Mouse (Mus musculus): ENCODE measurements around the gene Plin3. TPM values are rescaled to one million over a fixed set of nuclear protein-coding genes. Genes with fewer than 3 reads are reported as not detected.

Plin3 gene
- total and polyA plus RNA-seq, 2 experiments from 2014 or later, result 9.6 to 12.4 TPM

DNA sequence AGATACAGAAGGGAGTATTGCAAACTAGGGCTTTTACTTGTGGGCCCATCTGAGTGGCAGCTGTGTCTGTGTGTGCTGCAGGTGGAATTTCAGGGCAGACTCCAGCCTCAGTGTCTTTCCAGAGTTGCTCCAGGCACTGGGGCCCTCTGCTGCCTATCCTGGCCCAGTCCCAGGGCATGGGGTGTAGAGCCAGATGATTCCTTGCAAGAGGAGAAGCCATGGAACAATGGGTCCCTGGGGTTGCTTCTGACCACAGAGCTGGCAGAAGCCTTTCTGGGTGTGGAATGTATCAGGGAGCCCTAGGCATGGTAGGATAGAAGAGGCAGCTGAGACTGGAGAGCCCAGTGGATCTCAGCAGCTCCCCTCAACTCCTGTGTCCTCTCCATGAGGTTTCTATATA, 38.6 kb upstream of the Plin3 start:
- DNase-seq (ENCODE audit: low spot score), result peak; percentile 19
- Histone ChIP-seq H3K9ac (replicated peaks; ENCODE audit: low read length, poor library complexity, severe bottlenecking) (no peak overlapping the region), H3K36me3 (ENCODE audit: insufficient read depth, low read length) (0 out of 2 replicates have a peak, but pooled peaks cover 2% of the 10 kb centered on the region), H3K4me2 (ENCODE audit: low read depth, low read length, poor library complexity, severe bottlenecking) (no peak overlapping the region), H3K27ac (ENCODE audit: low read depth, low read length) (no peak overlapping the region), H3K27me3 (ENCODE audit: insufficient read depth, low read length) (no peaks in the 10 kb centered on the region), H3K9me3 (ENCODE audit: low read length) (no peaks in the 10 kb centered on the region), H3K4me1 (ENCODE audit: insufficient read depth, low read length) (peaks cover 14% of the 10 kb centered on the region), H3K4me3 (ENCODE audit: low read depth, low read length) (no peak overlapping the region)
- no peak for ATAC-seq (ENCODE audit: low FRiP score)
- no peak for TF ChIP-seq CTCF (IDR thresholded peaks at IDR 0.05)

DNA sequence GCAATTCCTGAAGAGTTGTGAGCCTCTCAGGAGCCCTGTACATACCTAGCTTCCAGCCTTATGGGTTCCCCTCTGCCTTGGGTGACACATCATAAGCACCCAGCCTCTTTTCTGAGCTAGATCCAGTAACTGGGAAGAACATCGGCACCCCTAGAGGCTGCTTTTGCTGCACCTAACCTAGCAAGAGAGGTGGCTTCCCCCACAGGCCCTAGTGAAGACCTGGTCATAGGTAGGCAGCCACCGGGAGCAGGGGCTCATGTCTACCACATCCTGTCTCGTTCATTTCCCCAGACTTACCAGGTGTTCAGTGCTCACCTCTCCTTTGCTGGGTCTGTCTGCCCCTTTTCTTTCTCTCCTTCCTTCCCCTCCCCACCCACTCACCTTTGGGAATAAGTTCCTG, 37.7 kb upstream of the Plin3 start:
- peaks cover 14% of the 10 kb centered on the region for H3K4me1 ChIP-seq (ENCODE audit: insufficient read depth, low read length)
- no peak overlapping the region for H3K4me2 ChIP-seq (ENCODE audit: low read depth, low read length, poor library complexity, severe bottlenecking)
- no peak overlapping the region for H3K9ac ChIP-seq (replicated peaks; ENCODE audit: low read length, poor library complexity, severe bottlenecking)
- H3K27ac ChIP-seq (ENCODE audit: low read depth, low read length), result no peak overlapping the region
- DNase-seq (ENCODE audit: low spot score) (no peak), ATAC-seq (ENCODE audit: low FRiP score) (no peak)
- no peaks in the 10 kb centered on the region for H3K27me3 ChIP-seq (ENCODE audit: insufficient read depth, low read length)
- 78% methylated on average over 3 of the region's 3 CpGs for WGBS
- 0 out of 2 replicates have a peak, but pooled peaks cover 2% of the 10 kb centered on the region for H3K36me3 ChIP-seq (ENCODE audit: insufficient read depth, low read length)
- no peak overlapping the region for H3K4me3 ChIP-seq (ENCODE audit: low read depth, low read length)
- TF ChIP-seq CTCF (IDR thresholded peaks at IDR 0.05), result no peak
- no peaks in the 10 kb centered on the region for H3K9me3 ChIP-seq (ENCODE audit: low read length)

DNA sequence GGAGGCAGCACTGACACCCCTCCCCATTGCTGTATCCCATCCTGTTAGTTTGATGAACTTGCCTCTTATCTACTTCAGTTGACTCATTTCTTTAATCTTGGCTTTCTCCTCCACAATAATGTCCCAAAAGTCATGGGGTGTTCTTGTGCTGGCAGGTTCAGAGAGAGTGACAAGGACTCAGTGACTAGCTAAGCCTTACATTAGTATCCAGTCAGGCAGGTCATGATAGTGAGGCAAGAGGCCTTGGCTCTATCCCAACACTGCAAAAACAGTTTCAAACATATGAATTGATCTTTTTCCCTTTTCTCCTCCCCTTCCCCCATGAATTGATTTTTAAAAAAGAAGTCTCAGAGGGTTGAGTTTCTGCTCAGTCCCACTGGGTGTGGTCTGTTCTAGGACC, 36.6 kb upstream of the Plin3 start:
- H3K9ac ChIP-seq (replicated peaks; ENCODE audit: low read length, poor library complexity, severe bottlenecking), result no peak overlapping the region
- H3K36me3 ChIP-seq (ENCODE audit: insufficient read depth, low read length), result no peaks in the 10 kb centered on the region
- H3K4me2 ChIP-seq (ENCODE audit: low read depth, low read length, poor library complexity, severe bottlenecking), result no peak overlapping the region
- H3K4me3 ChIP-seq (ENCODE audit: low read depth, low read length), result no peak overlapping the region
- no peak overlapping the region for H3K27ac ChIP-seq (ENCODE audit: low read depth, low read length)
- no peaks in the 10 kb centered on the region for H3K9me3 ChIP-seq (ENCODE audit: low read length)
- no peak for TF ChIP-seq CTCF (IDR thresholded peaks at IDR 0.05)
- ATAC-seq (ENCODE audit: low FRiP score), result no peak
- H3K27me3 ChIP-seq (ENCODE audit: insufficient read depth, low read length), result no peaks in the 10 kb centered on the region
- DNase-seq (ENCODE audit: low spot score), result no peak
- H3K4me1 ChIP-seq (ENCODE audit: insufficient read depth, low read length), result peaks cover 14% of the 10 kb centered on the region

DNA sequence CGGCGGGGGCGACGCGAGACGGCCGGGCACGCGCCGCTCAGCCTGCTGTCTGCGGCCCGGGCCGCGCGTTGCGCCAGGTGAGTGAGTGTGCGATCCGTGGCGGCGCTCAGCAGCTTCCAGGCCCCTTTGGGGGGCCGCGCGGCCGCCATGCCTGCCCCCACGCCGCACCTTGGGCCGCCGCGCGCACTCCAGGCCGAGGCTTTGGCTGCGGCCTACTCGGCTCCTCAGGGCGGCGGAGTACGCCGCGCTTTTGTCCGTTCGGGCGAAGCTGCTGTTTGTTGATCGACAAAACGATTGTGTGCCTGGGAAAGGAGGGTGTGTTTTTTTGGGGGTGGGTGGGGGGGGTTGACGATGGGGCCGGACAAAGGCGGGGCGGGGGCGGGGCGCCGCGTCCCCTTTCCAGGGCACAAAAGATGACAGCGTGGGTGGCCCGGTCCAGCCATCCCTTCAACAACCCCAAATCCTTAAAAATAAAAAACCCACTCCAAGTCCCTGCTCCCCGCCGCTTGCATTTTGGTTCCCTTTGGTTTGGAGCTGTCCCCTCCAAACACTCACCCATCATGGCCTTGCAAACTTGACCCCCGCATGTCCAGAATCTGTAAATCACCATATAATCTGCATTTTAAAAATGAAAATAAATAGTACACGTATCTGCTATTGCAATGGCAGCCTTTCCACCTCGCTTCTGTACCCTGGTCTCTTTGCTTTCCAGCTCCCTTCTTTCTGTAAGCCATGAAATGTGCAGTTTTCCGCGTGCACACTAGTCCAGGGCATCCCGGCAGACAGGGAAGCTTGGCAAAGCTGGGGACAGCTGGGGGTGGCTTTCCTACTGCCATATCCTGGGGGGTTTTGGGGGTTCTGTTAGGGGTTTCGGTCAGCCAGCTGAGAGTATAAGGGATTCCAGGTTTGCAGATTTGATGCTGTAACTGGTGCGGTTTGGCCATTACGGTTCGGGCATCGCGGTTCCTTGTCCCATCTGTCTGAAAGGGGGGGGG, 33.8 kb upstream of the Plin3 start:
- under 1% methylated on average over 54 of the region's 67 CpGs for WGBS
- H3K27me3 ChIP-seq (ENCODE audit: insufficient read depth, low read length), result no peaks in the 10 kb centered on the region

DNA sequence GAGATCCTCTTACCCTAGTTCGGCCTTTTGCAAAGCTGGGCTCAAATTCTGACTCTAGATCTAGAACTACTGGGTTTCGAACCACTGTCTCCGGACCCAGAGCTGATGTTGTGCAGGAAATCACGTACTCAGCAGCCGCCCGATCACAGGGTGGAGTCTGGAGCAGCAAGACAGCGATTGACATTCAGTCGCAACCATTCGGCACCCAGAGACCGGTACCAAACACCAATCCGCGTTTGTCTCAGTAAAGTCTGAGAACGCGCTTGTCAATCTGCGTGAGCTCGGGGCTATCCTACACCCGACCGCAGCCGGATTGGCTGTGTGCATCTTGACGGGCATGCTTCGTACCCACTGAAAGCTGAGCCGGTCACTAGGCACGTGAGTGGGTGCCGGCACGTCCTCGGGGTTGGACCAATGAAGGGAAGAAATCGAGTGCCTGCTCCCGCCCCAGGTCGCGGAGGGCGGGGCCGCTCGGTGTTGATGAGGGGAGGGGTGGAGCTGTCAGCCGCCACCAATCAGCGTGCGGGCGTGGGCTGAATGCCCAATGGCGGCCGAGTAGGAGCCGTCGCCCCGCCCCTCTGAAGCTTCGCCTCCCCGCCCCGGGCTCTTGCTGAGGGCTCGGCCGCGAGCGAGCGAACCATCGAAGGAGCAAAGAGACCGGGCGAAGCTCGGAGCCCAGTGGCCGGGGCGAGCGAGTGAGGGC, 32.9 kb upstream of the Plin3 start, which contains the start of gene Kdm4b:
Gene Kdm4b, plus strand, starts transcription at position 613 of the 703 bp plus-strand sequence.
- WGBS, result under 1% methylated on average over 46 of the region's 57 CpGs
- no peaks in the 10 kb centered on the region for H3K9me3 ChIP-seq (ENCODE audit: low read length)
- peak; percentile 99 for ATAC-seq (ENCODE audit: low FRiP score)
- TF ChIP-seq CTCF (IDR thresholded peaks at IDR 0.05), result no peak; the same call in 1 of the 2 replicates
- H3K4me3 ChIP-seq (ENCODE audit: low read depth, low read length), result peak within 1 kb of the TSS; percentile 93
- no peaks in the 10 kb centered on the region for H3K36me3 ChIP-seq (ENCODE audit: insufficient read depth, low read length)
- H3K4me2 ChIP-seq (ENCODE audit: low read depth, low read length, poor library complexity, severe bottlenecking), result peak within 1 kb of the TSS; percentile 86
- H3K27me3 ChIP-seq (ENCODE audit: insufficient read depth, low read length), result no peaks in the 10 kb centered on the region
- peak within 1 kb of the TSS; percentile 97 for H3K27ac ChIP-seq (ENCODE audit: low read depth, low read length)
- DNase-seq (ENCODE audit: low spot score), result peak; percentile 100
- H3K4me1 ChIP-seq (ENCODE audit: insufficient read depth, low read length), result peaks cover 14% of the 10 kb centered on the region
- H3K9ac ChIP-seq (replicated peaks; ENCODE audit: low read length, poor library complexity, severe bottlenecking), result peak within 1 kb of the TSS; percentile 96

More for the DNA sequence above, 33.8 kb upstream of the Plin3 start:
- Histone ChIP-seq H3K9ac (replicated peaks; ENCODE audit: low read length, poor library complexity, severe bottlenecking) (peak overlapping the region; percentile 96), H3K4me1 (ENCODE audit: insufficient read depth, low read length) (peaks cover 14% of the 10 kb centered on the region), H3K4me3 (ENCODE audit: low read depth, low read length) (peak overlapping the region; percentile 93), H3K36me3 (ENCODE audit: insufficient read depth, low read length) (no peaks in the 10 kb centered on the region), H3K27ac (ENCODE audit: low read depth, low read length) (peak overlapping the region; percentile 97), H3K9me3 (ENCODE audit: low read length) (no peaks in the 10 kb centered on the region), H3K4me2 (ENCODE audit: low read depth, low read length, poor library complexity, severe bottlenecking) (peak overlapping the region; percentile 86)
- DNase-seq (ENCODE audit: low spot score), result peak; percentile 45
- TF ChIP-seq CTCF (IDR thresholded peaks at IDR 0.05), result no peak
- ATAC-seq (ENCODE audit: low FRiP score), result peak; percentile 55
